Mouse (Mus musculus) myocyte (in vitro differentiated cells): ENCODE measurements at regions not wholly inside any gene's neighbourhood (a gene's known extent, or its start where the extent isn't known, plus 50 kb on each side); places are given as distances from the start of the nearest gene placed in this dataset.

Experiments
- CEBPB ChIP-seq: IDR thresholded peaks from 2 replicates; pipeline ENCODE4 v1.6.1; 2011; ENCODE audit warnings: mild to moderate bottlenecking, moderate library complexity; ENCODE audit not compliant: poor library complexity, insufficient read depth, severe bottlenecking
- E2F4 ChIP-seq: IDR thresholded peaks from one replicate; pipeline ENCODE4 v1.6.1; 2011; ENCODE audit warnings: mild to moderate bottlenecking, control low read depth, moderate library complexity; ENCODE audit not compliant: insufficient read depth
- MAX ChIP-seq: IDR thresholded peaks from one replicate; pipeline ENCODE4 v1.6.1; 2011; ENCODE audit warnings: low read depth, mild to moderate bottlenecking, control low read depth
- MYOD1 ChIP-seq, 3 experiments: IDR thresholded peaks; one replicate each; pipeline ENCODE4 v1.6.1; 2011; ENCODE audit warnings: control low read depth in 2 of 3, low read depth in 2 of 3, mild to moderate bottlenecking in 2 of 3, moderate library complexity in 1 of 3; ENCODE audit not compliant: insufficient read length in 2 of 3, control insufficient read depth in 1 of 3
- MYOG ChIP-seq, 3 experiments: IDR thresholded peaks; one replicate each; pipeline ENCODE4 v1.6.1; 2011; ENCODE audit warnings: control low read depth in 2 of 3, low read depth in 2 of 3, mild to moderate bottlenecking in 2 of 3; ENCODE audit not compliant: insufficient read length in 2 of 3, control insufficient read depth in 1 of 3, insufficient read depth in 1 of 3
- POLR2A ChIP-seq: IDR thresholded peaks from one replicate; pipeline ENCODE4 v1.6.1; 2011; ENCODE audit warnings: low read depth, mild to moderate bottlenecking, control low read depth, moderate library complexity; ENCODE audit not compliant: insufficient read length
- POLR2AphosphoS2 ChIP-seq: IDR thresholded peaks from one replicate; pipeline ENCODE4 v1.6.1; 2011; ENCODE audit warnings: low read depth, control low read depth; ENCODE audit not compliant: insufficient read length
- REST ChIP-seq: IDR thresholded peaks from one replicate; pipeline ENCODE4 v1.6.1; 2011; ENCODE audit warnings: mild to moderate bottlenecking, control low read depth, moderate library complexity; ENCODE audit not compliant: insufficient read depth, insufficient read length
- SRF ChIP-seq: IDR thresholded peaks from one replicate; pipeline ENCODE4 v1.6.1; 2011; ENCODE audit warnings: low read depth; ENCODE audit not compliant: control insufficient read depth, insufficient read length
- TCF12 ChIP-seq: IDR thresholded peaks from one replicate; pipeline ENCODE4 v1.6.1; 2011; ENCODE audit warnings: mild to moderate bottlenecking, control low read depth; ENCODE audit not compliant: poor library complexity, insufficient read depth, severe bottlenecking
- TCF3 ChIP-seq: IDR thresholded peaks from one replicate; pipeline ENCODE4 v1.6.1; 2011; ENCODE audit warnings: low read depth, control low read depth; ENCODE audit not compliant: insufficient read length
- USF1 ChIP-seq: IDR thresholded peaks from one replicate; pipeline ENCODE4 v1.6.1; 2011; ENCODE audit warnings: low read depth, mild to moderate bottlenecking, control low read depth, moderate library complexity

DNA sequence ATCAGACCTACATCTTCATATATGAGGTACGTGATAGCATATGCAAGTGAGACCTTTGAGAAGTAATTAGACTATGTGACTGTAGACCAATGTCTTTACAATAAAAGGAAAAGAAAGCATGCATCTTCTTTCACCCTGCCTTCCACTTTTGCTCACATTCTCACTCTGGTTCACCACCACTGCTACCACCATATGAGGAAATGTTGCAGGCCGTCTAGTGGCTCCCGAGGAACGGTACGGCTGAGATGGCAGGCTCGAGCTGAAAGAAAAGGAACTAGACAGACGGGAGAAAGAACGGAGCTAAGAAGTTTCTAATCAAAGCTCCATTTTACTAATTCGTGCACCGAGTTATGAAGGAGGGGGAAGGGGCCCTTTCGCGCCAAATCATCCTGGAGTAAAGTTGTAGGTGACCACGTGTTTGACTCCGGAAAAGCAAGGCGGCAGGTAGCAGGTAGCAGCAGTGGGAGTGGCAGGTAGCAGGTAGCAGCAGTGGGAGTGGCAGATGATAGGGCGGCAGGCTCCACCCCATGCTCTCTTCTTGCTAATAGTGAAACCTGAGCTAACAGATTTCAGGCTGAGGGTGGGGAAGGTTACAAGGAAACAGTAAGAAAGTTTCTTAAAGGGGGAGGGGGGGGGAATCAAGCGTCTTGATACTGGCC, 125.9 kb upstream of the Gm34302 start:
- TF ChIP-seq E2F4 (no peak), POLR2A (no peak), MAX (no peak), TCF12 (no peak), POLR2AphosphoS2 (no peak), MYOD1 (IDR thresholded peaks at IDR 0.05; ENCODE audit: control insufficient read depth in 1 of 3, insufficient read length in 2 of 3, low read depth in 2 of 3) (no peak), USF1 (no peak), CEBPB (no peak), TCF3 (no peak), MYOG (IDR thresholded peaks at IDR 0.05; ENCODE audit: control insufficient read depth in 1 of 3, insufficient read depth in 1 of 3, insufficient read length in 2 of 3, low read depth in 2 of 3) (no peak), REST (no peak), SRF (no peak)
